Mouse (Mus musculus): Measurements from ENCODE around the gene Hoxd9. TPM values are rescaled to one million over a fixed set of nuclear protein-coding genes. Genes with fewer than 3 reads are reported as not detected.

Hoxd9 gene
- polyA plus RNA-seq, 2 experiments from 2014 or later, result not detected

- ATAC-seq, result no peak
Observed at GRCm38 (mm10) chr2:74734451-74734850, 36.9 kb downstream of the Hoxd9 start.

GRCm38 (mm10) chr2:74734996-74735811, 37.7 kb downstream of the Hoxd9 start:
- ATAC-seq, result no peak

DNA sequence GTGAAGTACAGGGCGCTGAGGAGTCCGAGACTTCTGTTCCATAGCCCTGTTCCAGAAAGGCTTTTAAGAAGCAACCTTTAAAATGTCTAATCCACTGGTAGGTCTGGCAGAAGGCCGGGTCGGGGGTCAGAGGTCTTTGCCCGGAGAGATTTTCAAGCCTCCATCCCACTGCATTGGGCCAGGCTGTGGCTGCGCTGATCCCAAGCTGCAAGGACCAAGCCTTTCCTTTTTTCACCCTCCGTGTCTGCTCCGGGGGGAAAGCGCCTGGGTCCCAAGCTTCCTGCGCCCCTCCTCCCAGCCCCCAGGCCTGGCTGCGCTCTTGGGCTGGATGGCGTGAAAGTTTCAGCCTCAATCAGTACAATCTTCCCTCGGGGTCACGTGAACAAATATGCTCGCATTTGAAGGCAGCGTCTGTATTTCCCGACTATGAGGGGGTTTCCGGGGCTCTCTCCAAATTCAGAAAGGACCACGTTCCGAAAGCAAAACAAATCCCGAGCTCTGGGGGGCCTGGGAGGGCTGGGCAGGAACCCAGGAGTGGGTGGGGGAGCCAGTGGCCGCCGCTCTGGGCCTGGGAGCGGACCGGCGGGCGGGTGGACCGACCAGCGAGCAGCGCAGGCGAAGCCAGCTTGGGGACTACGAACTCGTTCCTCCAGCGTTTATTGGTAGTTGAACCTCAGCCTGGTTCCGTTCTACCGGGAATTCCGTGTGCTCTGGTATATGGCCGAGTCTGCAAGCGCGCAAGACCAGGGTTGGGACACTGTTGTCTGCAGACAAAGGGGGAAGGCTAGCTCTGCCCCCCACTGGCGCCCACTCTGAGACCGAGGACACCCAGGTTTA, 38.5 kb downstream of the Hoxd9 start:
- ATAC-seq, result no peak

GRCm38 (mm10) chr2:74736688-74737577, 39.4 kb downstream of the Hoxd9 start:
- no peak for ATAC-seq

- ATAC-seq, result no peak
Observed at GRCm38 (mm10) chr2:74737578-74738070, 40.1 kb downstream of the Hoxd9 start.

GRCm38 (mm10) chr2:74738623-74739475, 41.3 kb downstream of the Hoxd9 start:
- ATAC-seq, result no peak

- no peak for ATAC-seq
Observed at GRCm38 (mm10) chr2:74739476-74739800, 41.9 kb downstream of the Hoxd9 start.

DNA sequence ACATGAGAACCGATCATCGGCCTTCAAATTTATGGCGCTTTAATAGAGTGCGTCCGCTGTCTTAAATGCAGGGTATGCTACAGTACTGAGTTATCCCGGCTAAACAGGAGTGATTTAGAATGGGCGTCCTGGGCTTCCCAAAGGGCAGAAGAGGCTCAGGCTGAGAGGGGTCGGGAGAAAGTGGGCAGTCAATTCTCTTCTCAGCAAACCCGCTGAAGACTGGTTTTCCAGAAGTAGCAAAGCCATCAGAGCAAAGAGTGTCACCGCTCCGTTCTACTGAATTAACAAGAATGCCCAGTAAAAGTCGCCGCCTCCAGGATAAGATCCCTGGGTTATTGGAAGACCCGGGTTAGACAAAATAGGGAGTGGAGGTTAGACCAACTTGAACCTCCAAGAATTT, 42.3 kb downstream of the Hoxd9 start:
- no peak for ATAC-seq

DNA sequence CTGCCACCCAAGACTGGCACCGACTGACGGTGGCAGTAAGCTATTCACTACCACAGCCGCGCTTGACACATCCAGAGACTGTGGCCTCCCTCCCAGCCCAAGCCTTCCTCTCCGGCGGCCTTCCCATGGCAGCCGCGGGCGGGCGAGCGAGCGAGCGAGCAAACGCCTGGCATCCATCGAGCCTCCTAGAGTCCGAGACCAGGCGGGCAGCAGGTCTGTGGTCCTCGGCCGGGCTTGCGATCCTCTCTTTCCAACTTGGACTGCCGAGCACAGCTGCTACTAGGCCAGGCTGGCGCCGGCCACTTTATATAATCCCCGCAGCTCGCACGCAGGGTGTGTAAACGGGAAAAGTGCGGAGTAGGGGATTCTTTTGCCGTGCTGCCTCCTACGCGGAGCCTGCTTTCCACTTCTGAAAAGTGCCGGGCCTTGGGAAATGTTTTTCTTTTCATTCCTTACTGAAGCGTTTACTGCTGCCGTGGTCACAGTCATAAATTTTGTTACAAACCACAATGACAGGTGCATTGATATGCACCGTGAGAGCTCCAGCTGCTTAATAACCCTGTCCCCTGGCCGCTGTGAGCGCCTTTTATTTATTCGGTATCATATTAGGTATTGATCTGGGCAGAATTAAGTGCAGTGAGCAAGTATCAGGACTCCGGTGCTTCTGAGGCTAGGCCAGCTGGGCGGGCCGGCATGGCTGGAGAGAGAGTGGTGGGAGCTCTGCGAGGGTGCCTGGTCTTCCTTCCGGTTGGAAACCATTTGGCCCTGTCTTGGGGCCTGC, 43.0 kb downstream of the Hoxd9 start:
- no peak for ATAC-seq

DNA sequence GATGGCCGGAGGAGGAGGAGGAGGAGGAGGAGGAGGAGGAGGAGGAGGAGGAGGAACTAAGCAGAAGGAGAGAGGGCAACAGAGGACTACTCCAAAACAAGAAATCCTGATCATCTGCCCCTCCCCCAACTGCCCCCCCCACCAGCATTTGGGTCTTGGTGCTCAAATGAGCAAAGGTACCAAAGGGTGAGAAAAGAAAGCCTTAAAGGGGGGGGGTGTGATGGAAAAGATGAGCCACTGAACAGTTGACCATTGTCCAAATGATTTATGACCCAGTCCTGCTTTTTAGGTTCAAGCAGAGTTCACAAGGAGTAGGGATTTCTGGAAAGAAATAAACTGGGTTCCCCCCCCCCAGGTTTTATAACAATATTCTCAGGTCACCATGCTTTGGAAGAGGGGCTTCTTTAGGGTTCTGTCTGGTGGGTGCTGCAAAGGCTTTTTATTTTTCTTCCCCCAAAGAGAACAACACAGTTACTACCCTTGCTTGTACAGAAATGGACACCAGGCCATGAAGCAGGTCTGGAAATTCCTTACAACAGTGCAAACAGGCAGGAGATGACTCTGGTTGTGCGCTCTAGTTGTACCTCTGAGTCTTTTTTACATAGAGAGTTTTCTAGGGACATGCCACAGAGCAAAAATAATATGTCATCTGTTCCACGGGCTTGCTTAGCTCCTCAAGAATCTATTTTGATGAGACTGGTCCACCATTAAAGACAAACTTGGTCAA, 43.9 kb downstream of the Hoxd9 start:
- no peak for ATAC-seq

DNA sequence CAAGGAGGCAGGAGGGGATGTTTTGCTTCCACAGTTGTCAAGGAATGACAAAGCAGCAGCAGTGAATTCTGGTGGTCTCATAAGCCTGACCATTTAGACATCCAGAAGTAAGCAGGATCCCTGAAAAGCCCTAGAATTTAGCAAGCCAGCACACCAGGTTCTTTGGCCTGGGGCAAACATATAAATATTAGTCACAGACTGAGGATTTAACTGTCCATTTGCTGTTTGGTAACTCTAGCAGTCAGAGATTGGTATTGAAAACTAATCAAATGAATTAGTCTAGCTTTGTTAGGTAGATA, 44.4 kb downstream of the Hoxd9 start:
- no peak for ATAC-seq

DNA sequence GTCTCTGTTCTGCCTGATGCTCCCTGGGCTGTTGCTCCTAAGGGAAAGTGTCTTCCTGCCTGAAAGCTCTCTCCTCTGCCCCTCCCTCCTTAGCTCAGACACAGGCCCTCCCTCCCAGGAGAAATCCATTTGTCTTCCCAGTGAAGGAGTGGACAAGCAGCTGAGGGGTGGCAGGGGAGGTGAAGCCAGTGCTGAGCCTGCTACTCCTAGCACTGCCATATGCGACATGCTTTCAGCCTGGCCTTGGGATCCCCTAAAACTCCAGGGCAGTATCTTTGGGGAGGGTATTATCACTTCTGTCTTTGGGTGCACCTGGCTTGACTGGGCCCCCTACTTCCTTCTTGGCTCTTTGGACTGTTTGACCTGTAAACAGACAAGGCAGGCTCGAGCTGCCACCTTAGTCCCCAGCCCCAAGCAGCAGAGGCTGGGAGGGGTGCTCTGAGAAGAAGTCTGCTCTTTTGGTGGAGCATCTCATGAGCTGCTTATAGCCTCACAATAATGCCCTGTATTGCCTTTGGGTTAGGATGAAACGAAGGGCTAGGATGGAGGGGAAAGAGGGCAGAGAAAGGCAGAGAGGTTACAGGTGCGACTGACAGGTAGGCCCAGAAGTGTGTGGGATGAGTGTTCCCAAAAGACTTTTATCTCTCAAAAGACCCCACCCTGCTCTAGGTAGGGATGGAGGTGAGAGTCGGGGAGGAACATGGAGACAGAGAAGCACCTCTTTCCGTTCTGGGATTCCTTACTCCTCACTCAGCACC, 48.2 kb downstream of the Hoxd9 start:
- ATAC-seq, result no peak

GRCm38 (mm10) chr2:74746298-74746921, 48.9 kb downstream of the Hoxd9 start:
- ATAC-seq, result no peak

GRCm38 (mm10) chr2:74747006-74747405, 49.5 kb downstream of the Hoxd9 start:
- ATAC-seq, result no peak

GRCm38 (mm10) chr2:74747661-74748141, 50.2 kb downstream of the Hoxd9 start:
- ATAC-seq, result no peak

GRCm38 (mm10) chr2:74748436-74748995, 51.0 kb downstream of the Hoxd9 start:
- no peak for ATAC-seq

DNA sequence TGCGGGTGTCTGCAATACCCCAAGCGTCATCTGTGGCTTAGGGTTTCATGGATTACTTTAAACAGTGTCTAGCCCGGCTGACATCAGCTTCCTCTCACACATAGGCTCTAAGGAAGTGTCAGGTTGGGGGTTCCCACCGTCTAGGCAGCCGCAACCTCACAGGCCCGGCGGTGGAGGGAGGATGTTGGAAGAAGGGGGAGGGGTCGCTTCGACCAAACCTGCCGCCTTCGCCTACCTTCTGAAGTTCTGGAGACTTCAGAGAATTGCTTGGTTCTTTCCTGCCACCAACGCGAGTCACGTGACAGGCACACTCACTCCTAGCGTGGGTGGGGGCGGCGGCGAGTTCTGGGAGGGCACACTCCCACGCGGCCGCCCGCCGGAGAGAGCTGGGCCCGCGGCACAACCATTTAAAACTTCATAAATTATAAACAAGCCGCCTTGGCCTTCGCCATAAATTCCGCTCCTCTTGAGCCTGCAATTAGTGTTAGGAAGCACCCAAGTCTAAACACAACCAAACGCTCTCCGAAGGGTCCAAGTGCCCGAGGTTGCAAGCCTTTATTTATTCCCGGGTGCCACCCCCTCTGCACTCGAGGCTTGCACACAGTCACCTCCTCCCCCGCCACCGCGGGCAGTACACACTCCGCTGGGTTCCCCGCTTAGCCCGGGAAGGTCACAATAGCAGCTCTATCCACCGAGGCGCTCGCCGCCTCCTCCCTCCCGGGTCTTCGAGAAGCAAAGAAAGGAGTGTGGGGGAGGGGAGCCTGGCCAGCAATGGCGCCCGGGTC, 52.0 kb downstream of the Hoxd9 start:
- peak; percentile 85 for ATAC-seq

Data from CD4-positive, CD25-positive, alpha-beta regulatory T cell, adult 4 months (primary cell).